ENCODE assay signal across 7 mouse cellular contexts in the genomic region with DNA sequence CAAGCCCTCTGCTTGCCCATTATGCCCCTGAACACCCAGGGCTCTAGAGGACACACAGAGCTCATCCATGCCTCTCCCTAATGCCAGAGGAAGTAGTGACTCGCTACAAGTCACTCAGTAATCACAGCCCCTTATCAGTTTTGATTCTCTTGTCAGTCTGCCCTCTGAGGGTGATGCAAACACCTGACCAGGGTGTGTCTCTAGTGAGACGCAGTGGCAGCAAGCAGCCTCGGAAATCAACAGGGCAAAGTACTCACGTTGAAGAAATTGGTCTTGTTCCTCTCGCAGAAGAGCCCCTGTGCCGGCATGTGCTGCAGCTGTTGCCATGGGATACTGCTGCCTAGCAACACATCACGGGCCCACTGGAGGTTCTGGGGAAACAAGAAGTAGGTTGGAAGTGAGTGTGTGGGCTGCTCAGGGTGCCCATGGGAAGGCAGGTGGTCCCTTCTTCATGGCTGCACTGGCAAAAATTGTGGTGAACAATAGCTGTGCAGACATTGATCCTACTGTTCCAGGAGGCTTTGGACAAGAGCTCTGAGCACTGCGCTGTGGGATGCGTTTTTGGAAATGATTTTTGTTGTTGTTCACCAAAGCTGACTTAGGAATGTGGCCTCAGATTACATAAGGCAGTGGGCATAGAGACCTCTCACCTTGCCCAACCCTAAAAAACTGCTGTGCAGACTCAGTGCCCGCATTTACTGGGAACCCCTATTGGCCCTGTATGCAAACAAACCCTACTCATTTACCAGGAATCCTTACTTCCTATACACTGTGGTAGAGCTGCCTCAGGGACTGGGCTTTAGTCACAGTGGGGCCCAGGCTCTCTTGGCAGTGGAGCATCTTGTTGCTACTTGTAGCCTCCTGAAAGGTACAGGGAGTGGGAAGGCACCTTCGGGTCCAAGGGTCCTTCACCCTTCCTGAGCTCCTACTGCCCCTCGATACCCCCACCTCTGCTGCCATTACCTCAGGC. TPM values are rescaled to one million over a fixed set of nuclear protein-coding genes. Genes with fewer than 3 reads are reported as not detected.
DNase-seq lines count a peak whose midpoint lies in the region; ATAC-seq and TF ChIP-seq lines count a peak whose summit lies in the region.

No protein-coding gene starts in this region.

- peaks cover 19% of the 10 kb centered on the region for H3K4me1 ChIP-seq in midbrain, postnatal 0 days (ENCODE audit: insufficient read depth, low read length)

- ATAC-seq in midbrain, postnatal 0 days (ENCODE audit: low FRiP score): peak; percentile 84

- no peaks in the 10 kb centered on the region for H3K27me3 ChIP-seq in midbrain, postnatal 0 days (ENCODE audit: insufficient read depth, low read length)

- H3K9me3 ChIP-seq in midbrain, postnatal 0 days (ENCODE audit: low read length): no peaks in the 10 kb centered on the region

- no peak overlapping the region for H3K9ac ChIP-seq in midbrain, postnatal 0 days (replicated peaks; ENCODE audit: low read length, poor library complexity, severe bottlenecking)

- no peak overlapping the region for H3K4me3 ChIP-seq in midbrain, postnatal 0 days (ENCODE audit: low read depth, low read length)

- no peak for TF ChIP-seq CTCF in midbrain, postnatal 0 days (IDR thresholded peaks at IDR 0.05)

- H3K36me3 ChIP-seq in midbrain, postnatal 0 days (ENCODE audit: insufficient read depth, low read length): peaks cover 13% of the 10 kb centered on the region

- WGBS in midbrain, postnatal 0 days: 36% methylated on average over 12 of the region's 12 CpGs

- 0 out of 2 replicates have a peak overlapping the region, but pooled peaks have one; percentile 1 for H3K4me2 ChIP-seq in midbrain, postnatal 0 days (ENCODE audit: low read depth, low read length, poor library complexity, severe bottlenecking)

- DNase-seq in embryo, embryonic 11 days: peak; percentile 57
- DNase-seq in frontal cortex, adult 2 months (ENCODE audit: extremely low spot score in 1 of 2, low spot score in 1 of 2): peak; percentile 86 to 90
- peak; percentile 62 to 72 for DNase-seq in layer of hippocampus, postnatal 25 days (ENCODE audit: extremely low spot score in 1 of 2, low spot score in 1 of 2)
- peak; percentile 90 for DNase-seq in midbrain, postnatal 0 days (ENCODE audit: low spot score)
- DNase-seq in natural killer cell, adult 2 months (ENCODE audit: low spot score in 2 of 2): no peak
- no peak for DNase-seq in testis, postnatal 14 days (ENCODE audit: low spot score)
- no peak for DNase-seq in adrenal gland, adult 8-10 months

- H3K27ac ChIP-seq in midbrain, postnatal 0 days (ENCODE audit: low read depth, low read length): peak overlapping the region; percentile 79

RNA-seq across cellular contexts. Expression of gene Susd2, which starts 40.5 kb away (rescaled TPM):
- 10.3 and 11.7 TPM in 2 replicates for polyA plus RNA-seq in frontal cortex, adult 2 months (2012; rRNA removed)
- total RNA-seq in layer of hippocampus, postnatal 25 days (2021): 1 to 10 TPM; 1.4 to 1.6 TPM
- 7.8 and 10.7 TPM in 2 replicates for total RNA-seq in midbrain, postnatal 0 days (2014; rRNA removed)
- polyA plus RNA-seq in midbrain, postnatal 0 days (2015; fragmentation: Nextera tagmentation; extraction: Ambion mirVana): 4.8 and 6.4 TPM in 2 replicates
- 10 to 100 TPM in 2 of 4 experiments, 1 to 10 TPM in 2; 9.4 to 15.1 (median 11.5) TPM for total RNA-seq in adrenal gland, adult 8-10 months (2022)

Comparison
In these comparisons a context has a peak if more than half of its experiments do, and no peak if none do; other contexts are left out.
1. DNase-seq: peak in embryo, embryonic 11 days (single experiment), frontal cortex, adult 2 months (2 of 2), layer of hippocampus, postnatal 25 days (2 of 2) and midbrain, postnatal 0 days (single experiment); none in natural killer cell, adult 2 months (0 of 2), testis, postnatal 14 days (single experiment) and adrenal gland, adult 8-10 months (single experiment).